Mouse (Mus musculus): ENCODE measurements around the gene Adamtsl1.

Gene Adamtsl1

DNA sequence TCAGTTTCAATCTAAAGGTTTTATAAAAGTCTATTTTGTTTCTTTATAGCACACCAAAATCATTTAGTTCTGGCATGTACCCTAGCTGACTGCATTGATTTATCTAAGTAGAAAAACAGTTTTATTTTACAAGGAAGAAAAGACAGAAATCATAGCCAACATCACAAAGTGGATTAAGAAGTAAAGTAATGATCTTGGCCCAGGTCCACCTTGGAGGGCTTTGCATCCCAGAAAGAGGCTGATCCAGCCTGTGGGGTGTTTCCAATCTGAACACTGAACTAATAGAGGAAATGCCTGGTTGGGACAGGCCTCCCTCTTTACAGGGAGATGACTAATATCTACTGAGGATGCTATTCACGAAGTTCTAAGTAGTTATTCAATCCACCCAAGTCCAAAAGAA, 163.6 kb downstream of the Adamtsl1 start:
- no peak for DNase-seq

DNA sequence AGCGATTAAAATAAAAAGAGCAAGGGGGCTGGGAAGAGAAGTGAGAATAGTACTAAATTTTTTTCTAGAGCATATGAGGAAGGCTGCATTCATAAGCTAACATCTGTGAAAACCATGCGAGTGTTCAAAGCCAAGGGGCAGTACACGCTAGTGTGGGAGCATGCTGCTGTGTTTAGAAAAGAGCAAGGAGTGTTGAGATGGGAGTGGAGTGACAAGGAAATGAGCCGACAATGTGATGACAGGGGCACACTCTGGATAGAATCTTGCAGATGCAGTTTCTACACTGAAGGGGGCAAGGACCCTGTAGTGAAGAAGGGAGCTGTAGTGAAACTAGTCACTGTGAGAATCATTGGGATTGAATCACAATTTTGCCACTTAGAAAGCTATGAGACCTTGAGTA, 172.2 kb downstream of the Adamtsl1 start:
- DNase-seq: no peak

DNA sequence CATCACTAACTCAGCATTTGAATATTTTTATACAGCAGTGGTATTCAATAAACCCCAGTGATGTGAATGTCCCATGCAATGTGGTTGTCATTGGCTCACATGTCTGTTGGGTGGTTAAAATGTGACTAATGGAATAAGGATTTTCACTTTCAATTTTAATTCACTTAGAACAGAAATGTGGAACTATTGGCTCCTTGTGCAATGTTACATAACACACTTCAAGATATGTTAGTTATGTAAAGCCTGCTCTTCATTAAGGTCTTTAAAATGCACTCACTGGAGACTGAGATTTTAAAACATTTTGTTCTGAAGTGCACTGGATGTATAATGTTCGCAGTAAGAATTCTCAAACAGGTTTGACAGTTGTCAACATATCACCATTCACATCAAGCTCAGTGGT, 181.3 kb downstream of the Adamtsl1 start:
- DNase-seq: no peak

DNA sequence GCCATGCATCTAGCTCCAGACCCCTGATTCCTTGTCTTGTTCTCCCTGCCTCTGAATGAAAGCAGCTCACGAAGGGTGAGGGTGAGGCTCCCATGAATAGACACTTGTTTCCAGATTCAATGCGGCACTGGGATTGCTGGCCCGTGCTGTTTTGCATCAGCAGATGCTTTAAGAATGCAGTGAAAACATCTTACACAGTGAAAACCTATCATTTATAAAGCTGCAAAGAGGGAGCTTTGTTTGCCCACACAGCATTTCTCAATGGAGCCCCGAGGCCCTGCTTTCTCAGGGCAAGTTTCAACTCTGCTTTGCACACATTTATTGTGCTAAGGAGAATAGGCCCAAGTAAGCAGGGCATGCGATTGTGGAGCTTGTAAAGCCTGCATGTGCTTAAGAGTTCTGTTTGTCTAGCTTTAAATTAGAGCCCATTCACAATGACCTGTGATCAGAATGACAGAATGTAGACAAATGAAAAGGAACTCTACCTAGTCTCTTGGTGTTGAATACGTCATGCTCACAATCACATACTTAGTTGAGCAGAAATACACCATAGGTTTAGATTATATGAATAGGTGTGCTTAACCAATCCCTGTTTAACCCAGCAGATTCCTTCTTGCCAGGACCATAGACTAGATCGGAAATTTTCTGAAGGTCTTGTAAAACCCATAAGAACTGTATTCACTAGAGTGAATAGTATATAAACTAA, 193.5 kb downstream of the Adamtsl1 start:
- DNase-seq: no peak

DNA sequence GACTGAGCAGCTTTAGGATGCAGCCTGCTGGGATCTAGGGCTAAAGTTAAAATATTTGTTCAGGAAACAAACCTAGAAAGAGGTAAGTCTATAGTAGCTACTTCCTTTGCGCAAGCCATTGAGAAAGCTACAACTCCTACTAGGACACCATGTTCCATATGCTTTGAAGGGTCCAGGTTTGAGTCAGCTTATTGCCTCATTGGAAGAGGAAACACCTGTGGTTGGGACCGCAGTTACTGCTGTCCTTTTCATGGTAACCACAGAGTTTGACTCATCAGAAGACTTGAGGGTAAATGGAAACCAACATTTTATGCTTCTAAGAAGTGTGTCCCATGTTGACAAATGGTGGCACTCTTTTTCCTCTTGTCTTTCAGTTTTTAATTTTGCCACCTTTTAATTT, 195.7 kb downstream of the Adamtsl1 start:
- DNase-seq: no peak

DNA sequence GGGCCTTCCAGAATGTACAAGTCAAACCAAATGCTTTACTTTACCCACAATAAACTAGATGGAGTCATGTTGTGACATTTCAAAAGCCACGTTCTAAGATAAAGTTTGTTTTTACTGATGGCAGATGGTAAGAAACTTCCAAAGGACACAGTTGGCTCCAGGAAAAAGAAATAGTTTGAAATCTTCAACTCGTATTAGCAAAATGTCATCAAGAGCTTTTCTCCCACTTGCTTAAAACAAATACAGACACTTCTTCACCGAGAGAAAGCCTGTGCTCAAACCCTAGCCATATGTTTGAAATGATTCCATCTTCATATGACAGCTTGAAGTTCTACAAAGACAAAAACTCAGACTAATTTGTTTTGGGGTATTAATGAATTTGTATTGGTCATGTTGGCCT, 211.0 kb downstream of the Adamtsl1 start:
- DNase-seq: no peak

DNA sequence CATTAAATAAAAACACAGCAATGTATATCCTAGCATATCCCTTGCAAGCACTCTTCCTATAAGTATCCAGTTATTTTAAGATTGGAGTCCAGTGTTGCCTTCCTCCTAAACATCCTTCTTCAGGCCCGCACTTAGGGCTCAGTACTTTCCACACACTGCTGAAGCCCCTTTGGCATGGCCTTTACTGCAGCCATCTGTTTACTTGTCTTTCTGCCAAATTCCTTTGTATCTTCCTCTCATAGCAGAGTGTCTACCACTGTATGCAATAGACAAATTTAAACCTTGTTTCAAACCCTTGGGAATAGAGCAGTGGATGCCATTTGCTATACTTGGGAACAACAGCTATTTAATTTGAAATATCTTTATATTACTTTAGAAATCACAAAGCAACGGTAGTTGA, 213.8 kb downstream of the Adamtsl1 start:
- DNase-seq: no peak

DNA sequence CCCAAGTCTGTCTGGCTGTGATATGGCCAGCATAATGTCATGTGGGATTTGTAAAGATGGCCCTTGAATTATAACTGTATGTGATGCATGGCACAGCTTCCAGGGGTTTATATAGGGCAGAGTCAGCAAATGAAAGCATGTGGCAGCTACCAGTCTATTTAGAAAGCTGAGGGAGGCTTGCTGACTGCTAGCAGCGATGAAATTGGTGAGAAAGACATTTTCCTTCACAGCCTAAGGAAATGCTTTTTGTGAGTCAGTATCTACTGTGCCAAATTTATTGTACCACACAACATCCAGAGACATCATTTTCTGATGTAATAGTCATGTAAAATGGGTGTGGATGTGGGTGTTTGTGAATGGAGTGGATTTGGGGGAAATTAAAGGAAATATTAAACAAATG, 214.4 kb downstream of the Adamtsl1 start:
- DNase-seq: peak; percentile 26

DNA sequence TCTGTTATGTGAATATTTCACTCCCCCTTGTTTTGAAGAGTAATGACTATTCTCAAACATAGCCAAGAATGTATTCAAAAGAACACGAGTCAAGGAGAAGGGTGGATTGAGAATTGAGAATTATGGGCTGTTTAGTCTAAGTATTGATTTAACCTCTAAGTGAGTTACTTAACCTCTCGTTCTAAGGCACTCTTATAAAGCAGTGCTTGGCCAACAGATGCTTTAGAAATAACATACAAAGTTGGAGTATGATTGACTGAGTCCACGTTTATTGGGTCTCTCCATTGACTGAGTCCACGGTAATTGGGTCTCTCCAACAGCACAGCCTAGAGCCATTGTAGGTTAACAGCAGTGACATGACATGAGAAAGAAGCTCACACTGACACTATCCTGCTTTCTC, 226.5 kb downstream of the Adamtsl1 start:
- DNase-seq: no peak

DNA sequence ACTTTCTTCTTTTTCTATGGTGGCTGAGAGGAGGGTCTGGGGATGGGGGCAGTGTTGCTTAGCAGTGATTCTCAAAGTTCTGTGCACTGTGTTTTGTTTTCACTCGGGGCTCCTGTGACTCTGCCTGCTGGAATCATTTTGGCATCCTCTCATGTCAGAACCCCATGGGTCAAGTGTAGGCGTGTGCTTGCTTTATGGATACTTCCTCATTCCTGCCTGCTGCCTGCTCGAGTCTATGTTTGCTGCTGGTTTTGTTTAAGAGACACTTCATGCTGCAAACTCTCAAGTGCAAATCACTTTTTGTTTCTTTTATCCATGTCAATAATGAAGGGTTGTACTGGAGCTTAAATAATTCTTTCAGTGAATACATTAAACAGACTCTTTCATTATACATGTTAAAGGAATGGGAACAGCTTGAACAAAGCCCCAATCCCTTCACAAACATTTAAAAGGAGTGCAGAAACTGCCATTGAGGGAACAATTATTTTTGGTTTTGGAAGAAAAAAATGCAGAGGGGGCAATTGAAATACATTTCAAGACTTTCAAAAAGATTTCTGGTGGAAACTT, 227.9 kb downstream of the Adamtsl1 start:
- no peak for DNase-seq

DNA sequence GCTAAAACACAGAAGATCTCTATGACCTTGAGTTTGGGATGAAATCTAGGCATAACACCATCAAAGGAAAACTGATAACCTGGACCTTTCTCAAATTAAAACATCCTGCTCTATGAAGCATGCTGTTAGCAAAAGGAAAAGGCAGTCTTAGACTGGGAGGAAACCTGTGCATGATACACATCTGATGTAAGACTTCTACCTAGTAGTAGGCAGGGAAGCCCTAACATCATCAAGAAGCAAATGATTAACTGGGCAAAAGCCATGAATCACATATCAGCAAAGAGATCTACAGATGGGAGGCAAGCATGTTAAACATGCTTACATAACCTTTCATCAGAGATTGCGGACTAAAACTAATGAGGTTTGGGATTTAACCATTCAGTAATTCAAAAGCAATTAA, 229.5 kb downstream of the Adamtsl1 start:
- DNase-seq: no peak

DNA sequence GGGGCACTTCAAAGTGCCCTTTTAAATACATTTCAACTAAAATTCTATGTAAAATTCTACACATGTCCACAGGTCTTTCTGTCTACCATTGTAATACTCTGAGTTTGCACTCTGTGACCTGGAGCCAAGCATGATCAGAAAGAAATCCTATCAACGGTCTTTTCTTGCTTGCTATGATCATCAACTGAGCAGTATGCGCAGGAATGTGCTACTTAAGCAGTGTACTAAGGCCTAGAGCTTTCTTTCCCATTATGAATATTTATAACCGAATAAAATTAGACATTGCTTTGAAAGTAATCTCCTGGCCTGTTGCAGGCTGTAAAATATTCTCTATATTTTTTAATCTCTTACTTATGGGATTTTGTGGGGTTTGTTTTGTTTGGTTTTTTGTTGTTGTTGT, 248.7 kb downstream of the Adamtsl1 start:
- DNase-seq: no peak

DNA sequence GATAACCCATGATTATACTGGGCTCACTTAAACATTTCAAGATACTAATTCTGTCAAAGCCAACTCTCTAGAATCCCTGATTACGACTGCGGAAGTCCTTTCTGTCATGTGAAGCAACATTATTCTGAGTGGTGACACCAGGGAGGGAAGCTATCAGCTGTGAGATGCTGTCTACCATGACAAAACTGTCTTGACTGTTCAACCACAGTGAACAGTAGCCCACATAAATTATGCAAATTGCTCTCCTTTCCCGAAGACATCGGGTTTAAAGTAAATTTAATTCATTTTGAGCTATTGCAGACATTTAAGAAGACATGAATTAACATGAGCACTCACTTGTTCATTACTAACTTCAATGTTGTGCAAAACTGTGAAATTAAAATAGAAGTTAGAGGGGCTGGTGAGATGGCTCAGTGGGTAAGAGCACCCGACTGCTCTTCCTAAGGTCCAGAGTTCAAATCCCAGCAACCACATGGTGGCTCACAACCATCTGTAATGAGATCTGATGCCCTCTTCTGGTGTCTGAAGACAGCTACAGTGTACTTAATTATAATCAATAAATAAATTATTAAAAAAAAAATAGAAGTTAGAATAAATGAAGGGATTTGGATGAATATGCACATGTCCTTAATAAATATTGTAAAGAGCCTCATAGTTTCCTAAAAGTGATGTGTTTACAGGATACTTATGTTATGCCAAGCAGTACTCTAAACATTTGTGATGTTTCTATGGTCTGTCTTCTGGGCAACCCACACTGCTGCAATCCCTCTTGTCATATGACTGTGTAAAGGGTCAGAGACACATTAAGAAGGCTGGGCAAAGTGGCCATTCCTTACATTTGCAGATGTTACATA, 249.4 kb downstream of the Adamtsl1 start:
- no peak for DNase-seq

DNA sequence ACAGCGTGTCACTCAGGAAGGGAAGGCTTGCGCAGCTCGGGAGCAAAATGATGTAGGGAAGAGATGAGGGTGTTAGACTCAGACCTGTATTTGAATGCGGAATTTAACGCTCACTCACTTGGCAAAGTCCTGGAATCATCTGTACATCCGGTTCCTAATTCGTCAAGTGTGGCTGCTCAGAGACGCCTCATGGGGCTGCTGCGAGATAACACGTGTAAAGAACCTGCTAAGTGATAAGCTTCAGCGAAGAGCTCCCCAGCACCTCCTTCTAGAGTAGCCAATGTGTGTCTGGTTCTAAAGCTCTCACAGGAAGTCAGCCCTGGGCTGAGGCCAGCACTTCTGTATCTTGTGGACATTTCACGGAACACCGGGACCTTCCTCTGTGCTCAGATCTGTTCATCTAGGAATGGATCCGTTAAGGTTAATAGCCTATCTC, 250.1 kb downstream of the Adamtsl1 start:
- no peak for DNase-seq

DNA sequence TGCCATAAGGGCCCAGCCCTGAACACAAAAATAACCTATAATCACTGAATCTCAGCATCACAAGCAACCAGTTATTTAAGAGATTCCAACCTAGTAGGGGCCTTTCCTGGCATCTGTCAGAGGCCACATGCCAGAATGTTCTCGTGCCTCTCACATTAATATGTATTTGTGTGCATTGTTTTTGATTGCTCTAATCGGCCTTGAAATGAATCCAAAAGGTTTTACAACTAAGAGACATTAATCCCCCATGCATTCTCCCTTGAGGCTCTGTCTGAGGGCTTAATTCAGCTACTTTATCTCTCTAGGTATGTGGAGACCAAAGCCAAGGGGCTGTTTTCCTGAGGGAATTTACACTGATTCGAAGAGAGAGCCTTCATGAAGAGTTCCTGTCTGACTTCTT, 250.5 kb downstream of the Adamtsl1 start:
- no peak for DNase-seq

DNA sequence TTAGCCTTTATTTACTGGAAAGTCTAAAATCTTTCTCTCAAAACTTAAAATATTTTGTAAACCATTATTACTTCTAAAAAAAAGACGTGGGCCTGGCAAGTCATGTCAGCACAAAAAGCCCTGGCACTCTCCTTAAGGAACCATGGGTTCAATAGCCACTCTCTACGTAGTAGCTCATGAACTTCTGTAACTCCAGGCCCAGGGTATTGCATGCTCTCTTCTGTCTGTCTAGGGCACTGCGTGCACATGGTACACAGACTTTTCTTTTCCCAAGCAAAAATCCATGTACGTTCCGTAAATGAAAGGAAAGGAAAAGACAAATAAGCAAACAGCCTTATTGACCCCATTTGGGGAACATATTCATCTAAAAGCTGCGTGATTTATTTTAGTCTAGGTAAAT, 253.7 kb downstream of the Adamtsl1 start:
- DNase-seq: no peak

DNA sequence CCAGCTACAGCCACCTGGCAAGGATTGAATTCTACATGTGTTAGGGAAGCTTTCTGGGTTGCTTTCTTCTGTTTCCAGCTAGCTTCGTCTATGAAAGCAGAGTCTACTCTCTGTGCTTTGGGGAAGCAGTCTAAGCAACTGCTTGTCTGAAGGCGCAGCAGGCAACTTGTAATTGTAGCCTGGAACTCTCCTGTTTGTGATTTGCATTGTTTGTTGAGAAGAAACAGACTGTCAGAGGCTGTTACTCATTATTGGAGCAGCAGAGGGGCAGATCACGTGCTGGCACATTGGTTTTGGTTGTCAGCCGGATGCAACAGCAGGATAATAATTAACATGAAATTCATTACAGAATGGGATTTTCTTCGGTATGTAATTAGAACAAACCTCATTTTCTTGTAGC, 254.1 kb downstream of the Adamtsl1 start:
- DNase-seq: no peak

DNA sequence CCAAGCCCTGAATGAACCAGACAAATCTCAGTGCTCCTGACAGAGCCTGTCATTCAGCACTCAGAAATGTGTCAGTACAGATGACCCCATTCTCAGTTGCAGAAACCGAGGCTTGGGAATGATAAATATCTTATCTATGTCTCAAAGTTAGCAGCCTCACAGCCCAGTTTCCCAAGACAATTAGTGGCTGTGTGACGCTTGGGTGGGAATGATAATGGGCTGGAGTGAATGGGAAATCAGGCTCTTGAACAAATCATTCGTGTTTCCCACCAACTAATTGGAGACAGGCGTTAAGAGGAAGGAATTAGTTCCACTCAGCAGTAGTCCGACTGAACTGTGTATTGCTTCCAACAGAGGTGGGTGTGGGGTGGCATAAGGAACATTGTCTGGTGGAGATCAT, 268.5 kb downstream of the Adamtsl1 start:
- DNase-seq: no peak

DNA sequence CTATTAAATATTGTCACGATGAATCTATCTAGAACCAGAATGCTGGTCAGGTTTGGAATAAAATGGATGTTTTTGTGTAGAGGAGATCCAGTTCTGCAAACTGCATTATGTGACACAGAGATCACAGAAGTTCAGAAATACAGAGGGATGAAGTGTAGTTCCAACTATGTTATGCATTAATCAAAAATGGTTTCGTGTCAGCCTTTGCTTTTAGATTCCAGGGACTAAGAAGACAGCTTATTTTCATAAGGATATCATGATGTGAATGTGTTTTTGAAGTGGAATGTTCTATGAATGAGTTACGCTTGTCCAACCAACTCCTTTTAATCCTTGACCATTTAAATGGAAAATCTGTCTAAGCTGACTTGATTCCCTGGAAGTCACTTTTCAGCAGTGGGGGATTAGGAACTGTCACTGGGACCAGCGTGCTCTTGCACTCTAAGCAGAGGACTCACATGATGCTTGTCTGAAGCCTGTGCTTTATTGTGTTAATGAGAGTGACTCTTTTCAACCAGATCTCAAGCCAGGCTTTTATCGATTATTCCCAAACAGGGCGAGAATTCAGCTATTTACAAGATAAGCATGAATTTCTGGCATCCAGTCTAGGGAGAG, 269.9 kb downstream of the Adamtsl1 start:
- DNase-seq: no peak

DNA sequence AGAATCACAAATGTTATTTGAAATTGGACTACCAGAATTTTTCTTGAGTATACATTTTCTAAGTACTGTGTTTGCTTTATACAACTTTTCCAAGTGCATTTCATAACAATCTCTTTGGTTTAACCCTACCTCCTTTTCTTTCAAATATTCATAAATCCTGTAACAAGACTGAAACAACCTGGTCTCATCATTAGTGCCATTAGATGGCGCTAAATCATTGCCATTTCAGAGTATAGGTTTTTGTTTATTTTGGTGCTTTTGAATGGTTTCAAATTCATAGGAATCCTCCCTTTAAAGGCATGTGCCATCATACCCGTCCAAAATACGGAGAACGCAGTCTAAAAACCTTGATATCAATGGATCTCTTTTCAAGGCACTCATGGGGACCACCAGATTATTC, 270.5 kb downstream of the Adamtsl1 start:
- no peak for DNase-seq

DNA sequence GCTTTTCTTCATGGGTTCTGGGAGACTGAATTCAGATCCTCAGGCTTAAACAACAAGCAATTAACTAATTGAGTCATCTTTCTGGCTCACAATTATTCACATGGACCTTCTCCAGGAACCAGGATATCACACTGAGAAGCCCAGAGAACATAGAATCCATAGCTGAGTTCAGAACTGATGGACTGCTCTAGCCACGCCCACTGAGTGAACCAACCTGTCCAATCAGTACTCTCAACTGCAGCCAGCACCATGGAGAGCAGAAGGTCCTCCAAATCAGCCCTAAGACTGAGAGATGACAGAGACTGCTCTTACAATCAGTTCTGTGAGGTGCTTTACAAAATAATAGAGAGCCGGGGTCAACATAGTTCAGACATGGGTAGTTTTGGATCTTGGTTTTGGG, 276.3 kb downstream of the Adamtsl1 start:
- no peak for DNase-seq

DNA sequence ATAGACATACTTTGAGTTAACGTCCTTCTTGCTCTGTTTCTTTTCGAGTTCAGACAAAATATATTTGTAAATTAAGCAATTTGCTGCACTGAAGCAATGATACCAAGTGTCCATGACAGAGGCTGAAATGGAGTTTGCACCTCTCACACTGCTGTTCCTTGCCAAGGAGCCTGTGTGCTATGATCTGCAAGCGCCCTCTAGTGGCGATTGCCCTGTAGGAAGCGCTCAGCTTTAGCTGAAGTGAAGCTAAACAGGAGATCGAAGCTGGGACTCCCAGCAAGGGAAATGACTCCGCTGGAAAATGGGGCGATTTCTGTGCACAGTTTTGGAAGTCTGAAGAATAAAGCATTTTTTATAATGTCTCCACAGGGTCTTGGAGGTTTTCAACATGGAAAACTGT, 287.8 kb downstream of the Adamtsl1 start:
- DNase-seq: peak; percentile 70

DNA sequence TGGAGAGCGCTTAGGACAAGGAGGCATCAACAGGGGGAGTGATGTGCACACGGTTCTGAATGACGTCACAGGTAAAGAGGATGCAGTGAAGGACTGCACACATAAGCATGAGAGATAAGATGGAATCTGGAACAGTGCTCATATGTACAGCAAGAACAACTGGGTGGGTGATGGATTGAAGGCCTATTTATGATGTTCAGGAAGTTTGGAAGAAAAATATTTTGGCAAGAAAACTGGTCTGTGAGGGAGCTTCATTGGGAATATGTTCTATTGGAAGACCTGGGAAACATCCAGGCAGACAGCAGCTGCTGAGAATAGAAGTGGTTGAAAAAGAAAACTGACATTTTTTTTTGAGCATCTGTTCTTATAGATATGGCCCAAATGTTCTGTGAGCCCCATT, 300.4 kb downstream of the Adamtsl1 start:
- DNase-seq: peak; percentile 31

DNA sequence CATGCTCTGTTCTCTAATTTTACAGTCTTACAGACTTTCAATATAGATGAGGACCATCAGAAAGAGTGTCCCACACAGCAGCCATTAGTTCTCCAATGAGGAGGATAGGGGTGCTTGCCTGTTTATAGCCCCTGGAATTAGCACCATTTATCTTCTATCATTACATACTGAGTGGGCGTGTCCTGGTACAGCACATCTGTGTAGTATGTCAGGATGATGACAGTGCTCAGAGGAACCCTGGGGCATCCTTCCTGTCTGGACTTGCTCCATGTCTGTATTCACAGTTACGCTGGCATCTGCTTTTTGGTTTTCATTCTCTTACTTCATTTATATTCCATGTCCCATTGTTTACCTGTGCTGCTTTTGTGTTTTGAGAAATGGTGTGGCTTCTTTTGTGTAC, 304.5 kb downstream of the Adamtsl1 start:
- no peak for DNase-seq
